Mouse (Mus musculus) forebrain, embryonic 11.5 days (tissue): ENCODE results near the gene Rgs8. TPM values are rescaled to one million over a fixed set of nuclear protein-coding genes. Genes with fewer than 3 reads are reported as not detected.

ENCODE experiments used
- ATAC-seq: fragments of 200-750 bp; cut with Nextera tagmentation; replicated peaks from 2 replicates; pipeline ENCODE4 v1.8.0; 2017; ENCODE audit warnings: moderate TSS enrichment; ENCODE audit not compliant: low FRiP score
- DNase-seq: peaks from one replicate; pipeline ENCODE4 v3.0.0-alpha.2; 2017; ENCODE audit warnings: low spot score
- H3K27ac ChIP-seq: fragments of 300-500 bp; sonication (generic); 2 replicates; pipeline ENCODE4 v1.5.1; 2014; ENCODE audit warnings: low read depth, low read length
- H3K27me3 ChIP-seq: fragments of 300-500 bp; sonication (generic); 2 replicates; pipeline ENCODE4 v1.6.1; 2014; ENCODE audit warnings: mild to moderate bottlenecking, low read length, mixed read lengths; ENCODE audit not compliant: control insufficient read depth, insufficient read depth
- H3K36me3 ChIP-seq: fragments of 300-500 bp; sonication (generic); 2 replicates; pipeline ENCODE4 v1.6.1; 2014; ENCODE audit warnings: mild to moderate bottlenecking, low read length, moderate library complexity, mixed read lengths; ENCODE audit not compliant: control insufficient read depth, insufficient read depth
- H3K4me1 ChIP-seq: fragments of 300-500 bp; sonication (generic); replicated peaks from 2 replicates; pipeline ENCODE4 v1.6.1; 2014; ENCODE audit warnings: low read length, mixed read lengths; ENCODE audit not compliant: control insufficient read depth, insufficient read depth
- H3K4me2 ChIP-seq: fragments of 300-500 bp; sonication (generic); 2 replicates; pipeline ENCODE4 v1.6.1; 2014; ENCODE audit warnings: low read depth, mild to moderate bottlenecking, low read length, moderate library complexity, mixed read lengths; ENCODE audit not compliant: severe bottlenecking
- H3K4me3 ChIP-seq: fragments of 300-500 bp; sonication (generic); 2 replicates; pipeline ENCODE4 v1.5.1; 2014; ENCODE audit warnings: low read depth, low read length
- H3K9ac ChIP-seq: fragments of 300-500 bp; sonication (generic); 2 replicates; pipeline ENCODE4 v1.6.1; 2014; ENCODE audit warnings: low read length
- H3K9me3 ChIP-seq: fragments of 300-500 bp; sonication (generic); 2 replicates; pipeline ENCODE4 v1.6.1; 2016; ENCODE audit warnings: low read length, mixed read lengths; ENCODE audit not compliant: control insufficient read depth
- WGBS: fragments of 180-500 bp; shearing (Covaris S2); extraction: QIAGEN DNeasy Blood & Tissue Kit; methylation state at CpG from one replicate; pipeline ENCODE4 v1.1.7; 2014; 5-methylcytosine and 5-hydroxymethylcytosine counted together
- polyA plus RNA-seq: library from polyadenylated mRNA; unstranded; fragments of >200 nt; fragmentation: Nextera tagmentation; extraction: Ambion mirVana; gene quantifications from 2 replicates; pipeline ENCODE4 v1.2.1, GENCODE M21; 2014

The Rgs8 gene
- polyA plus RNA-seq, 1 experiment from 2014 or later: 12.1 TPM

GRCm38 (mm10) chr1:153746728-153747127 is 93.9 kb downstream of the Rgs8 start:
- 5% methylated on average over 12 of the region's 12 CpGs for WGBS
- no peaks in the 10 kb centered on the region for H3K9me3 ChIP-seq
- peaks cover 5% of the 10 kb centered on the region; the same call in 1 of the 2 replicates for H3K4me1 ChIP-seq
- peak; percentile 86 for DNase-seq
- H3K36me3 ChIP-seq: no peaks in the 10 kb centered on the region
- peak; percentile 33; the same call in 1 of the 2 replicates for ATAC-seq
- no peaks in the 10 kb centered on the region for H3K27me3 ChIP-seq
- H3K4me2 ChIP-seq: no peak overlapping the region
- H3K27ac ChIP-seq: no peak overlapping the region
- no peak overlapping the region for H3K9ac ChIP-seq
- no peak overlapping the region for H3K4me3 ChIP-seq

- peaks cover 3% of the 10 kb centered on the region; the same call in 1 of the 2 replicates for H3K4me1 ChIP-seq
- 77% methylated on average over 12 of the region's 12 CpGs for WGBS
- ATAC-seq (no peak), DNase-seq (no peak)
- H3K4me2 ChIP-seq: no peak overlapping the region
- no peak overlapping the region for H3K27ac ChIP-seq
- no peaks in the 10 kb centered on the region for H3K27me3 ChIP-seq
- H3K9ac ChIP-seq: no peak overlapping the region
- H3K36me3 ChIP-seq: no peaks in the 10 kb centered on the region
- no peaks in the 10 kb centered on the region for H3K9me3 ChIP-seq
- no peak overlapping the region for H3K4me3 ChIP-seq
Measured at GRCm38 (mm10) chr1:153747861-153748530, 95.2 kb downstream of the Rgs8 start.

DNA sequence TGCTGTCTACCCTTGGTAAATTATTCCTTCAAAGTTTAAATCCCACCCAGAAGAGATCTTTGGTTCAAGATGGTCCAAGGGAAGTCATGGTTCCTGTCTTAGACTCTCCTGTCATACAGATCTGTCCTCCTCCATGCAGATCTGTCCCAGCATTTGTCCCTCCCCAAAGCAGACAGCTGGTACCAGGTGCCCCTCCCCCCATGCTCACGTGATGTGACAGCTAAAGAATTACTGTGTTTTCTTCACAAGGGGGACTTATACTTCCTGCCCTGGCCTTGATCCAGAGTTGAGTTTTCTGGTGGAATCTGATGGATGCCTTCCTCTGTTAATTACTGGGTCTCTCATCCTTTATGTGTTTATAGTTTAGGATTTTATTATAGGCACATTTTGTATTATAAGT is 95.7 kb downstream of the Rgs8 start:
- Histone ChIP-seq H3K27ac (no peak overlapping the region), H3K36me3 (no peaks in the 10 kb centered on the region), H3K9ac (no peak overlapping the region), H3K4me2 (no peak overlapping the region), H3K27me3 (no peaks in the 10 kb centered on the region), H3K4me3 (no peak overlapping the region), H3K9me3 (no peaks in the 10 kb centered on the region), H3K4me1 (peaks cover 3% of the 10 kb centered on the region; the same call in 1 of the 2 replicates)
- 8% methylated on average over 1 of the region's 1 CpGs for WGBS
- ATAC-seq (peak; percentile 16), DNase-seq (peak; percentile 62)

- DNase-seq (peak; percentile 84), ATAC-seq (peak; percentile 50)
- Histone ChIP-seq H3K4me1 (peaks cover 3% of the 10 kb centered on the region; the same call in 1 of the 2 replicates), H3K9me3 (no peaks in the 10 kb centered on the region), H3K27ac (no peak within 1 kb of the TSS), H3K9ac (peak within 1 kb of the TSS; percentile 88), H3K27me3 (no peaks in the 10 kb centered on the region), H3K36me3 (no peaks in the 10 kb centered on the region), H3K4me2 (peak within 1 kb of the TSS; percentile 59), H3K4me3 (peak within 1 kb of the TSS; percentile 31)
- WGBS: 5% methylated on average over 18 of the region's 18 CpGs
Measured at GRCm38 (mm10) chr1:153749211-153749801, 96.5 kb downstream of the Rgs8 start, which contains the start of gene Rnasel. Rnasel (plus strand) TSS chr1:153749426.

Other genes with a start within 250 kb of the Rgs8 start
- 0.19 and 0.37 TPM in 2 replicates for gene Shcbp1l, start 227.9 kb upstream of the Rgs8 start, polyA plus RNA-seq
- 27.5 and 29.5 TPM in 2 replicates for gene Dhx9, start 165.4 kb upstream of the Rgs8 start, polyA plus RNA-seq
- gene Npl, start 103.0 kb upstream of the Rgs8 start, polyA plus RNA-seq: 12.4 and 14.3 TPM in 2 replicates
- 24.3 and 25.3 TPM in 2 replicates for gene Rgs16, start 87.3 kb downstream of the Rgs8 start, polyA plus RNA-seq
- gene Rnasel, start 96.4 kb downstream of the Rgs8 start, polyA plus RNA-seq: 19.3 and 19.5 TPM in 2 replicates
- gene Rgsl1, start 191.1 kb downstream of the Rgs8 start, polyA plus RNA-seq: not detected in 2 replicates
- 0.40 and 0.56 TPM in 2 replicates for gene Teddm1b, start 221.3 kb downstream of the Rgs8 start, polyA plus RNA-seq
- not detected in 2 replicates for gene Teddm1a, start 238.7 kb downstream of the Rgs8 start, polyA plus RNA-seq
- gene Glul, start 246.9 kb downstream of the Rgs8 start, polyA plus RNA-seq: 114 TPM in 2 replicates
- gene Teddm2, start 247.2 kb downstream of the Rgs8 start, polyA plus RNA-seq: 0.40 and 0.45 TPM in 2 replicates